Mouse (Mus musculus): ENCODE measurements around the gene Itga3. TPM values are rescaled to one million over a fixed set of nuclear protein-coding genes. Genes with fewer than 3 reads are reported as not detected.

The Itga3 gene
- polyA plus RNA-seq, 1 experiment: 17.1 TPM

- no peak overlapping the region for H3K4me3 ChIP-seq (ENCODE audit: control insufficient read depth, insufficient read depth, low read length)
- TF ChIP-seq POLR2A (IDR thresholded peaks at IDR 0.05; ENCODE audit: control insufficient read depth, extremely low read depth, insufficient read depth, low read length, poor library complexity) (no peak), CTCF (IDR thresholded peaks at IDR 0.05; ENCODE audit: borderline replicate concordance, control insufficient read depth, extremely low read depth, insufficient read depth, low read length, poor library complexity) (no peak)
- H3K4me1 ChIP-seq (replicated peaks; ENCODE audit: control insufficient read depth, insufficient read depth, low read length): no peaks in the 10 kb centered on the region
- no peaks in the 10 kb centered on the region for H3K36me3 ChIP-seq (ENCODE audit: control insufficient read depth, insufficient read depth, low read length)
- H3K27me3 ChIP-seq (ENCODE audit: control insufficient read depth, insufficient read depth, low read length): peaks cover 2% of the 10 kb centered on the region; the same call in 1 of the 2 replicates
- 46% methylated on average over 6 of the region's 6 CpGs for WGBS
- DNase-seq: no peak
- no peak overlapping the region for H3K27ac ChIP-seq (ENCODE audit: control insufficient read depth, insufficient read depth, low read length)
Measured at GRCm38 (mm10) chr11:95104266-95104665, 27.7 kb upstream of the Itga3 start.

GRCm38 (mm10) chr11:95102161-95102904 lies 25.7 kb upstream of the Itga3 start:
- Histone ChIP-seq H3K4me1 (replicated peaks; ENCODE audit: control insufficient read depth, insufficient read depth, low read length) (no peaks in the 10 kb centered on the region), H3K27ac (ENCODE audit: control insufficient read depth, insufficient read depth, low read length) (no peak overlapping the region), H3K27me3 (ENCODE audit: control insufficient read depth, insufficient read depth, low read length) (peaks cover 2% of the 10 kb centered on the region; the same call in 1 of the 2 replicates), H3K36me3 (ENCODE audit: control insufficient read depth, insufficient read depth, low read length) (no peaks in the 10 kb centered on the region), H3K4me3 (ENCODE audit: control insufficient read depth, insufficient read depth, low read length) (no peak overlapping the region)
- TF ChIP-seq POLR2A (IDR thresholded peaks at IDR 0.05; ENCODE audit: control insufficient read depth, extremely low read depth, insufficient read depth, low read length, poor library complexity) (no peak), CTCF (IDR thresholded peaks at IDR 0.05; ENCODE audit: borderline replicate concordance, control insufficient read depth, extremely low read depth, insufficient read depth, low read length, poor library complexity) (no peak)
- no peak for DNase-seq
- 87% methylated on average over 19 of the region's 19 CpGs for WGBS

GRCm38 (mm10) chr11:95101071-95101788 lies 24.6 kb upstream of the Itga3 start:
- Histone ChIP-seq H3K4me3 (ENCODE audit: control insufficient read depth, insufficient read depth, low read length) (no peak overlapping the region), H3K36me3 (ENCODE audit: control insufficient read depth, insufficient read depth, low read length) (no peaks in the 10 kb centered on the region), H3K4me1 (replicated peaks; ENCODE audit: control insufficient read depth, insufficient read depth, low read length) (no peaks in the 10 kb centered on the region), H3K27me3 (ENCODE audit: control insufficient read depth, insufficient read depth, low read length) (peaks cover 2% of the 10 kb centered on the region; the same call in 1 of the 2 replicates), H3K27ac (ENCODE audit: control insufficient read depth, insufficient read depth, low read length) (no peak overlapping the region)
- DNase-seq: no peak
- no peak for TF ChIP-seq CTCF (IDR thresholded peaks at IDR 0.05; ENCODE audit: borderline replicate concordance, control insufficient read depth, extremely low read depth, insufficient read depth, low read length, poor library complexity)
- no peak for TF ChIP-seq POLR2A (IDR thresholded peaks at IDR 0.05; ENCODE audit: control insufficient read depth, extremely low read depth, insufficient read depth, low read length, poor library complexity)
- WGBS: 27% methylated on average over 16 of the region's 16 CpGs

- no peak for DNase-seq
- TF ChIP-seq POLR2A (IDR thresholded peaks at IDR 0.05; ENCODE audit: control insufficient read depth, extremely low read depth, insufficient read depth, low read length, poor library complexity): no peak
- no peak for TF ChIP-seq CTCF (IDR thresholded peaks at IDR 0.05; ENCODE audit: borderline replicate concordance, control insufficient read depth, extremely low read depth, insufficient read depth, low read length, poor library complexity)
- H3K27ac ChIP-seq (ENCODE audit: control insufficient read depth, insufficient read depth, low read length): no peak overlapping the region
- no peaks in the 10 kb centered on the region for H3K4me1 ChIP-seq (replicated peaks; ENCODE audit: control insufficient read depth, insufficient read depth, low read length)
- H3K36me3 ChIP-seq (ENCODE audit: control insufficient read depth, insufficient read depth, low read length): no peaks in the 10 kb centered on the region
- H3K4me3 ChIP-seq (ENCODE audit: control insufficient read depth, insufficient read depth, low read length): no peak overlapping the region
- WGBS: 76% methylated on average over 3 of the region's 3 CpGs
- no peaks in the 10 kb centered on the region; the same call in 1 of the 2 replicates for H3K27me3 ChIP-seq (ENCODE audit: control insufficient read depth, insufficient read depth, low read length)
Measured at GRCm38 (mm10) chr11:95100393-95100792, 23.8 kb upstream of the Itga3 start.

GRCm38 (mm10) chr11:95098346-95099095 lies 21.9 kb upstream of the Itga3 start:
- H3K27me3 ChIP-seq (ENCODE audit: control insufficient read depth, insufficient read depth, low read length): no peaks in the 10 kb centered on the region
- no peak overlapping the region for H3K27ac ChIP-seq (ENCODE audit: control insufficient read depth, insufficient read depth, low read length)
- 86% methylated on average over 5 of the region's 5 CpGs for WGBS
- H3K4me1 ChIP-seq (replicated peaks; ENCODE audit: control insufficient read depth, insufficient read depth, low read length): no peaks in the 10 kb centered on the region
- DNase-seq: no peak
- no peak overlapping the region for H3K4me3 ChIP-seq (ENCODE audit: control insufficient read depth, insufficient read depth, low read length)
- H3K36me3 ChIP-seq (ENCODE audit: control insufficient read depth, insufficient read depth, low read length): no peaks in the 10 kb centered on the region
- no peak for TF ChIP-seq CTCF (IDR thresholded peaks at IDR 0.05; ENCODE audit: borderline replicate concordance, control insufficient read depth, extremely low read depth, insufficient read depth, low read length, poor library complexity)
- TF ChIP-seq POLR2A (IDR thresholded peaks at IDR 0.05; ENCODE audit: control insufficient read depth, extremely low read depth, insufficient read depth, low read length, poor library complexity): no peak

- WGBS: 78% methylated on average over 6 of the region's 6 CpGs
- Histone ChIP-seq H3K27me3 (ENCODE audit: control insufficient read depth, insufficient read depth, low read length) (no peaks in the 10 kb centered on the region), H3K4me3 (ENCODE audit: control insufficient read depth, insufficient read depth, low read length) (no peak overlapping the region), H3K4me1 (replicated peaks; ENCODE audit: control insufficient read depth, insufficient read depth, low read length) (no peaks in the 10 kb centered on the region), H3K36me3 (ENCODE audit: control insufficient read depth, insufficient read depth, low read length) (no peaks in the 10 kb centered on the region), H3K27ac (ENCODE audit: control insufficient read depth, insufficient read depth, low read length) (no peak overlapping the region)
- no peak for TF ChIP-seq POLR2A (IDR thresholded peaks at IDR 0.05; ENCODE audit: control insufficient read depth, extremely low read depth, insufficient read depth, low read length, poor library complexity)
- no peak for TF ChIP-seq CTCF (IDR thresholded peaks at IDR 0.05; ENCODE audit: borderline replicate concordance, control insufficient read depth, extremely low read depth, insufficient read depth, low read length, poor library complexity)
- no peak for DNase-seq
Measured at GRCm38 (mm10) chr11:95097889-95098288, 21.3 kb upstream of the Itga3 start.

Measured in thymus, adult 2 months (tissue).